Mouse (Mus musculus): ENCODE data around the gene Lrch3. TPM values are rescaled to one million over a fixed set of nuclear protein-coding genes. Genes with fewer than 3 reads are reported as not detected.

The Lrch3 gene
- total RNA-seq, 2 experiments from 2014 or later, result 37.7 to 39.3 TPM

GRCm38 (mm10) chr16:32878157-32878598 lies 35.7 kb upstream of the Lrch3 start:
- intact Hi-C loops (cut with DNase I), result loop anchor here (5.0 kb wide), 2 partner anchors 179 to 504 kb away; partner anchors contain the start of genes Iqcg, Rpl35a and Zfp148
- DNase-seq (ENCODE audit: extremely low spot score in 1 of 2, low spot score in 2 of 2), result no peak
- Histone ChIP-seq H3K4me3 (peak overlapping the region; percentile 96), H3K27ac (peak overlapping the region; percentile 85)
- TF ChIP-seq CTCF (IDR thresholded peaks at IDR 0.05), result no peak

GRCm38 (mm10) chr16:32878972-32879926 lies 34.7 kb upstream of the Lrch3 start:
- intact Hi-C loops (cut with DNase I), result loop anchor here (5.0 kb wide), 2 partner anchors 178 to 503 kb away; partner anchors contain the start of genes Iqcg, Rpl35a and Zfp148
- TF ChIP-seq CTCF (IDR thresholded peaks at IDR 0.05), result no peak

GRCm38 (mm10) chr16:32881538-32881937 lies 32.4 kb upstream of the Lrch3 start:
- intact Hi-C loops (cut with DNase I), result no loop called here
- TF ChIP-seq CTCF (IDR thresholded peaks at IDR 0.05), result peak; percentile 10
- no peak for DNase-seq (ENCODE audit: extremely low spot score in 1 of 2, low spot score in 2 of 2)
- Histone ChIP-seq H3K4me3 (no peak overlapping the region), H3K27ac (no peak overlapping the region)

More at GRCm38 (mm10) chr16:32878972-32879926, 34.7 kb upstream of the Lrch3 start:
- peak overlapping the region; percentile 96 for H3K4me3 ChIP-seq
- DNase-seq (ENCODE audit: extremely low spot score in 1 of 2, low spot score in 2 of 2), result no peak
- H3K27ac ChIP-seq, result no peak overlapping the region

GRCm38 (mm10) chr16:32887996-32888395 lies 25.9 kb upstream of the Lrch3 start:
- DNase-seq (ENCODE audit: extremely low spot score in 1 of 2, low spot score in 2 of 2), result no peak
- intact Hi-C loops (cut with DNase I), result loop anchor here (5.0 kb wide), 1 partner anchor 76 kb away; the partner anchor contains the start of gene Smbd1
- no peak overlapping the region for H3K4me3 ChIP-seq
- peak; percentile 39 for TF ChIP-seq CTCF (IDR thresholded peaks at IDR 0.05)
- H3K27ac ChIP-seq, result no peak overlapping the region

GRCm38 (mm10) chr16:32889881-32890280 lies 24.0 kb upstream of the Lrch3 start:
- DNase-seq (ENCODE audit: extremely low spot score in 1 of 2, low spot score in 2 of 2), result no peak
- Histone ChIP-seq H3K4me3 (no peak overlapping the region), H3K27ac (no peak overlapping the region)
- no peak for TF ChIP-seq CTCF (IDR thresholded peaks at IDR 0.05)
- intact Hi-C loops (cut with DNase I), result loop anchor here (5.0 kb wide), 1 partner anchor 78 kb away; the partner anchor contains the start of gene Smbd1

DNA sequence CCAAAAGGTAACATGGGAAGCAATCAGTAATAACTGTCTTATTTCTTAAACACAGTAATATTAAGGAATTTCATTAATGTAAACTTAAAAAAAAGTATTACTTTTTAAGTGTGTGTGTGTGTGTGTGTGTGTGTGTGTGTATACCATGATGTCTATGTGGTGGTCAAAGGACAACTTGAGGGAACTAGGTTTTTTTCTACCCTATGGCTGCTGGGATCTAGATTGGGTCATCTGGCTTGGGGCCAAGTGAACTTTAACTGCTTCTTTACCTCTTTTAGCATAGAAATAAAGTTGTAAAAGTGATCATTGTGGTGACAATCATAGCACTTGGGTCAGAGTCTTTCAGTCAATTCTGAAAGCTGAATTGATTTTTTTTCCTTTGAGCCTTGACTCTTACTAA lies 17.8 kb upstream of the Lrch3 start:
- intact Hi-C loops (cut with DNase I), result no loop called here

DNA sequence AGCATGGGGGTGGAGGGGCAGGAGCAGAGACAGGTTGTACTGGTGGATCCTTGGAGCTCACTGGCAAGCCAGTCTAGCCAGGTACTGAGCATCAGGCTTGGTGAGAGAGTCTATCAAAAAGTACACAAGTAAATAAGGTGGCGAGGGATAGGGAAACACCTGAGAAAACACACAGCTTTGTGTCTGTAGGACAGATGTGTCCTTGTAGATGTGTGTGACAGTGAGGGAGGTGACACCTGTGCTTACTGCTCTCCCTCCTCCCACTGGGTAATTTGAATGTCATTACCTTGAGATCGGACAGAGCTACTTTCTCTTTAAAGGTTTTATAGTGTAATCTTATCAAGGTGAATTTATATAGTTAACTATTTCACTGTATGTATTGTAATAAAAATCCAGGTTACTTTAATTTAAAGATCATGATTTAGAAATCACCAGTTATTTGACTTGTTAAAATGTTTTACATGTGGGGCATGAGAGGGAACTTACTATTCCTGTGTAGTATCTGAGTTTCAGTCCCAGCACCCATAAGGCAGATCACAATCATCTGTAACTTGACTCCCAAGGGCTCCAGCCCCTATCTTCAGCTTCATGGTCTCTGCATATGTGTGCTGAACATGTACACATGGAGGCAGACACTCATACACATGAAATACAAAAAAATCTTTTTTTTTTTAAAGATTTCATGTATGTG lies 12.4 kb upstream of the Lrch3 start:
- no peak overlapping the region for H3K4me3 ChIP-seq
- no peak overlapping the region for H3K27ac ChIP-seq
- DNase-seq (ENCODE audit: extremely low spot score in 1 of 2, low spot score in 2 of 2), result no peak
- TF ChIP-seq CTCF (IDR thresholded peaks at IDR 0.05), result no peak
- intact Hi-C loops (cut with DNase I), result no loop called here

More for the DNA sequence above, 17.8 kb upstream of the Lrch3 start:
- Histone ChIP-seq H3K27ac (no peak overlapping the region), H3K4me3 (no peak overlapping the region)
- no peak for DNase-seq (ENCODE audit: extremely low spot score in 1 of 2, low spot score in 2 of 2)
- no peak for TF ChIP-seq CTCF (IDR thresholded peaks at IDR 0.05)

DNA sequence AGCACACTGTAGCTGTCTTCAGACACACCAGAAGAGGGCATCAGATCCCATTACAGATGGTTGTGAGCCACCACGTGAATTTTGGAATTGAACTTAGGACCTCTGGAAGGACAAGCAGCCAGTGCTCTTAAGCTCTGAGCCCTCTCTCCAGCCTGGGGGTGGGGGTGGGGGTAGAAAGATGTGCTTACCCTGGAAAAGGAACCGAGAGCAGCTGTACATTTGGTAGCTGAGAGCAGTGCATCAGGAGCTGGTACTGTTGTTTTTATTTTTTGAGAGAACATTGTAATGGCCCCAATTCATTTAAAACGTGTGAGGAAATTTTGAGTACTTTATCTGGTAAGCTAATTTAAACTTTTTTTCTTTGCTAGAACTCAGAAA lies 11.9 kb upstream of the Lrch3 start:
- no peak; the same call in 1 of the 2 replicates for TF ChIP-seq CTCF (IDR thresholded peaks at IDR 0.05)
- no peak for DNase-seq (ENCODE audit: extremely low spot score in 1 of 2, low spot score in 2 of 2)
- intact Hi-C loops (cut with DNase I), result no loop called here
- H3K4me3 ChIP-seq, result no peak overlapping the region
- H3K27ac ChIP-seq, result no peak overlapping the region

GRCm38 (mm10) chr16:32906186-32906585 lies 7.7 kb upstream of the Lrch3 start:
- H3K4me3 ChIP-seq, result no peak overlapping the region
- no peak overlapping the region for H3K27ac ChIP-seq
- TF ChIP-seq CTCF (IDR thresholded peaks at IDR 0.05), result no peak
- no peak for DNase-seq (ENCODE audit: extremely low spot score in 1 of 2, low spot score in 2 of 2)
- intact Hi-C loops (cut with DNase I), result no loop called here

DNA sequence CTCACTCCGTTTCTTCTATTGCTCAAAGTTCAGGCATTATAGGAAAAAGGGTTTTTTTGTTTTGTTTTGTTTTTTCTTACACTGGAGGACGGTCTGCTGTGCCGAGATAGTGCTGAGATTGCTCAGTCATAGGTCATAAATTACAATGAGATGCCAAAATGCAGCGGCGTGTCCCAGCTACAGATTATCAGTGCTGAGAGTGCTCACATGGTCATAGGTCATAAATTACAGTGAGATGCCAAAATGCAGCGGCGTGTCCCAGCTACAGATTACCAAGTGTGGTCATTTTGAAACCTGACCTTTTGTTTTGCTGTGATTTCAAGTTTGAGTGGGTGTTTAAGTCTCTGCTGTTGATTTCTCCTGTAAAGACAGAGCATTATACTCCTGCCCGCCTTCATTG lies 7.2 kb upstream of the Lrch3 start:
- DNase-seq (ENCODE audit: extremely low spot score in 1 of 2, low spot score in 2 of 2), result no peak
- no peak overlapping the region for H3K27ac ChIP-seq

DNA sequence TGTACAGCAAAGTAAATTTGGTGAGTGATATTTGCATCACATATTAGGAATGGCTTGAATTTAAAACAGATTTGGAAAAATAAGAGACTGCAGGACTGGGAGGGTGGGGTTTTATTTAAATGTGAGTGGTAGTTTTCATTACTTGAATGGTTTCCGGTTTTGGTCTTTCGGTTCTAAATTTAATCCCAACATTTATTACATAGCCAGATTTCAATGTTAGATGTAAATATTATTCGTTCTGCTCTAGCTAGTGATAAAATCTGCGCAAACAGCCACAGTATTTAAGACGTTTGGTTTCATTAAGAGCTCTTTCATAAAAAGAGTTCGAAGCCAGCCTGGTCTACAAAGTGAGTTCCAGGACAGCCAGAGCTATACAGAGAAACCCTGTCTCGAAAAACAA lies 688 bp upstream of the Lrch3 start:
- intact Hi-C loops (cut with DNase I), result loop anchor here (5.0 kb wide), 1 partner anchor 79 kb away; no protein-coding TSS in a partner anchor
- TF ChIP-seq CTCF (IDR thresholded peaks at IDR 0.05), result no peak
- no peak overlapping the region for H3K27ac ChIP-seq
- DNase-seq (ENCODE audit: extremely low spot score in 1 of 2, low spot score in 2 of 2), result no peak
- H3K4me3 ChIP-seq, result peak overlapping the region; percentile 100; the same call in 1 of the 2 replicates

More for the DNA sequence above, 7.2 kb upstream of the Lrch3 start:
- intact Hi-C loops (cut with DNase I), result no loop called here
- H3K4me3 ChIP-seq, result no peak overlapping the region
- no peak for TF ChIP-seq CTCF (IDR thresholded peaks at IDR 0.05)
